Mouse (Mus musculus): ENCODE results near the gene Porcn.

DNA sequence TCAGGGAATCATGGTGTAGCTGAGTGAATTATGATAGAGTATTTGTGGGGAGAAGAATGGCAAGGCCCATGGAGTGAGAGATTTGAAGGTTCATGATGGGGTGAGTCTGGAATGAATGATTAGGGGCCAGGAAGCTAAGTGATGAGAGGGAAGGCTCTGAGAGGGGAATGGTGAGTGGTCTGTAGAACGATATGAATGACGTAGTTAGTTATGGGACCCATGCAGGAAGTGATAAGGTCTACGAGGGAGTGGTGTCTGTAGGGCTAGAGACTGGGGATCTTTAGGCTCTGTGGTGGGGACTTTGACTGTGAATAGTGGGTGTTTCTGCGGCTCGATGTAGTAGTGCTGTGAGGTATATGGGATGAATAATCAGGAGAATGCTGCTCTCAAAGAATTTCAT, 26.7 kb downstream of the Porcn start:
- no peak for TF ChIP-seq CTCF (IDR thresholded peaks at IDR 0.05; ENCODE audit: borderline replicate concordance, control insufficient read depth, extremely low read depth, insufficient read depth, low read length, poor library complexity)
- TF ChIP-seq POLR2A (IDR thresholded peaks at IDR 0.05; ENCODE audit: control insufficient read depth, extremely low read depth, insufficient read depth, low read length, poor library complexity): no peak
